Mouse (Mus musculus): Measurements from ENCODE around the gene Gm49369.
"Not testable (repeated sequence)": the region's sequence is repeated elsewhere in the genome, so short reads cannot be mapped to it uniquely, and the experiment has no call there.

The Gm49369 gene

GRCm38 (mm10) chr7:142330271-142330724 is 52.2 kb downstream of the Gm49369 start:
- DNase-seq (ENCODE audit: low read depth in 2 of 2, low spot score in 2 of 2) = no peak

DNA sequence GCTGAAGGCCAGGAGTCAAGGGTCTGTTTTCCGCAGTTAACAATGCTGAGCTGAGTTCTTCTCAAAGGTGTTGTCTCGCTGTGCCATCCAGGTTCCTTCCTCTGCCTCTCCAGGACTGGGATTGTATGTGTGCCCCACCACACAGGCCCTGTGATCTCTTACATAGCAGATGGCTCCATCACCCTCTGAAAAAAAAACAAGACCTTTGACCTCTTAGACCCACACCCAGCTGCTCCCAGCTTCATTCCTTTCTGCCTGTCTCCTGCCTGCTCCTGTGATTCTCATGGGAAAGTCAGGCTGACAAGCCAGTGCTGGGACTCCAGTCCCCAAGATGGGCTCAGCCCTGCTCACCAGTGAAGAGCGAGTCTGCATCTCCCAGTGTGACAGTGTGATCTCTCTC is 54.0 kb downstream of the Gm49369 start:
- no peak for DNase-seq (ENCODE audit: low read depth in 2 of 2, low spot score in 2 of 2)

- DNase-seq (ENCODE audit: low read depth in 2 of 2, low spot score in 2 of 2) = no peak
Observed at GRCm38 (mm10) chr7:142326714-142327445, 55.6 kb downstream of the Gm49369 start.

DNA sequence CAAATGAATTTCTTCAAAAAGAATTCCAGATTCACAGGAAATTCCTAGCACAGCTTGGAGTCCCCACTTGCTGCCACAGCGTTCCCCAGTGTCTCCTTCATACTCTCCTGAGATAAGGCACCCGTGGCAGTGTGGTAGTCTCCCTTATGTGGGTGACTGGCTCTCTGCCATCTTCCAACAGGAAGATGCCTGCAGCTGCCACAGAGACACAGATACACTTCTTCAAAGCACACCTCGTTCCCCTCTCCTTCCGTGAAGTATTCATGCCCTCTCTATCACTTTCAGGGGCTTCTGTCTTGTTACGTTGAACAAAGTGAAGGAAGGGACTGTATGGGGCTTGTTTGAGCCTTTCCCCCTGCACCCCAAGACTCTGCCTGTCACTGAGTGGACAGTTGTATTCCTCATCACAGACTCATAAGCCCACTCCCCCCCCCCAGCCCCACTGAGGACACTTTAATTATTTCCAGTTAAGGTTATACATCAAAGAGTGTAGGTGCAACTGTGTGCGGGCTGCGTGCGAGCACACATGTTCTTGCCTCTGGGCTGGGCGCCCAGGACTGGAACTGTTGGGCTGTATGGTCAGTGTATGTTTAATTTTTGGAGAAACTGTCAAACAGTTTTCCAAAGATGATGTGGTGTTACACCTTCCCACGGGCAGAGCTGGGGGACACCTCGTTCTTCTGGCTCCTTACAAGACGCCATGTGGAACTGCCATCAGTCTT is 58.9 kb downstream of the Gm49369 start:
- DNase-seq (ENCODE audit: low read depth in 2 of 2, low spot score in 2 of 2) = no peak

GRCm38 (mm10) chr7:142322641-142323040 is 59.8 kb downstream of the Gm49369 start:
- DNase-seq (ENCODE audit: low read depth in 2 of 2, low spot score in 2 of 2) = no peak

DNA sequence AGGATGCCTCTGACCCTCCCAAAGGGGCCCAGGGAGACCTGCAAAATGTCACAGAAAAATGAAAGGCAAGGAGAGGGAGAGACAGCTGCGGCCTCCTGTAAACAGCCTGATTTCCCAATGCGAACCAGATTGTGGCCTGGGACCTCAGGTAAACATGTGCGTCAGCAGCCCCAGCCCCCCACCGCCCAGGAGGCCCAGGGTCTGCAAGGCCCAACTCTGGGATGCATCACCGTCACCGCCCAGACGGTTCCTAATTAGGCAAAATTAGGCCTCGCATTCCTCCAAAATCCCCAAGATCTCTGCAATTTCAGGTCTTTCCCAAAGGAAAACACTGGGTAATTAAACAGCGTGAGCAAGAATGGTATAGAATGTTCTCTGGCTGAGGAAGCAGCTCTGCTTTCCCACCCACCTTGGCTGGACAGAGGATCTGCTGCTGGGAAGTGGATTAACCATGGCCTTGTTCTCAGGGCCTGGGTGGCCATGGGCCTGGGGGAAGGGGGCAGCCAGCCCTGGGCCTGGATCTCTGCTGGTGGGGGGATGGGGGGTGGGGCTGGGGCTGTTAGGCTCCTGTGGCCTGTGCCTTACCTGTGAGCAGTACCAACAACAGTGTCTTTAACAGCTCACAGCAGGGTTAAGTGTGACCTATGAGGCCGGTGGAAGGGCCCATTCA is 60.7 kb downstream of the Gm49369 start:
- not testable (repeated sequence) for DNase-seq (ENCODE audit: low read depth in 2 of 2, low spot score in 2 of 2)
